Mouse (Mus musculus): ENCODE measurements around the gene Olfr1106. TPM values are rescaled to one million over a fixed set of nuclear protein-coding genes. Genes with fewer than 3 reads are reported as not detected.

Olfr1106 gene
- polyA plus RNA-seq (2014; fragmentation: Illumina TruSeq; extraction: RNeasy Lipid Tissue Mini Kit (QIAGEN cat#74804); ENCODE audit: low read depth, low replicate concordance) = not detected

GRCm38 (mm10) chr2:87052173-87052572 is at the start of gene Olfr1106:
Olfr1106 (minus strand) TSS chr2:87052273.

GRCm38 (mm10) chr2:87095908-87096307 is 43.8 kb upstream of the Olfr1106 start, which contains the start of gene Olfr1109:
Olfr1109 (minus strand) TSS chr2:87096008.

GRCm38 (mm10) chr2:87075717-87076116 is 23.6 kb upstream of the Olfr1106 start, which contains the start of gene Olfr1107:
Olfr1107 (minus strand) TSS chr2:87075817.

GRCm38 (mm10) chr2:87036431-87036830 is 15.6 kb downstream of the Olfr1106 start, which contains the start of gene Olfr1105:
Olfr1105 (minus strand) TSS chr2:87036531.

GRCm38 (mm10) chr2:87026980-87027379 is 25.1 kb downstream of the Olfr1106 start, which contains the start of gene Olfr1104:
Olfr1104 (minus strand) TSS chr2:87027080.

GRCm38 (mm10) chr2:86998098-86998497 is 54.0 kb downstream of the Olfr1106 start, which contains the start of gene Olfr1102:
Olfr1102 (plus strand) TSS chr2:86998398.

Other genes starting within 250 kb of the Olfr1106 start
- gene Olfr141, start 242.3 kb downstream of the Olfr1106 start, polyA plus RNA-seq (2014; fragmentation: Illumina TruSeq; extraction: RNeasy Lipid Tissue Mini Kit (QIAGEN cat#74804); ENCODE audit: low read depth, low replicate concordance) = not detected
- gene Olfr1094, start 227.6 kb downstream of the Olfr1106 start, polyA plus RNA-seq (2014; fragmentation: Illumina TruSeq; extraction: RNeasy Lipid Tissue Mini Kit (QIAGEN cat#74804); ENCODE audit: low read depth, low replicate concordance) = not detected
- not detected for gene Olfr1095, start 200.6 kb downstream of the Olfr1106 start, polyA plus RNA-seq (2014; fragmentation: Illumina TruSeq; extraction: RNeasy Lipid Tissue Mini Kit (QIAGEN cat#74804); ENCODE audit: low read depth, low replicate concordance)
- not detected for gene Gm13723, start 177.5 kb downstream of the Olfr1106 start, polyA plus RNA-seq (2014; fragmentation: Illumina TruSeq; extraction: RNeasy Lipid Tissue Mini Kit (QIAGEN cat#74804); ENCODE audit: low read depth, low replicate concordance)
- not detected for gene Olfr1097, start 160.1 kb downstream of the Olfr1106 start, polyA plus RNA-seq (2014; fragmentation: Illumina TruSeq; extraction: RNeasy Lipid Tissue Mini Kit (QIAGEN cat#74804); ENCODE audit: low read depth, low replicate concordance)
- not detected for gene Olfr1098, start 127.7 kb downstream of the Olfr1106 start, polyA plus RNA-seq (2014; fragmentation: Illumina TruSeq; extraction: RNeasy Lipid Tissue Mini Kit (QIAGEN cat#74804); ENCODE audit: low read depth, low replicate concordance)
- gene Olfr1099, start 91.6 kb downstream of the Olfr1106 start, polyA plus RNA-seq (2014; fragmentation: Illumina TruSeq; extraction: RNeasy Lipid Tissue Mini Kit (QIAGEN cat#74804); ENCODE audit: low read depth, low replicate concordance) = not detected
- not detected for gene Olfr1100, start 72.3 kb downstream of the Olfr1106 start, polyA plus RNA-seq (2014; fragmentation: Illumina TruSeq; extraction: RNeasy Lipid Tissue Mini Kit (QIAGEN cat#74804); ENCODE audit: low read depth, low replicate concordance)
- not detected for gene Olfr1101, start 61.1 kb downstream of the Olfr1106 start, polyA plus RNA-seq (2014; fragmentation: Illumina TruSeq; extraction: RNeasy Lipid Tissue Mini Kit (QIAGEN cat#74804); ENCODE audit: low read depth, low replicate concordance)
- not detected for gene Olfr1102, start 53.9 kb downstream of the Olfr1106 start, polyA plus RNA-seq (2014; fragmentation: Illumina TruSeq; extraction: RNeasy Lipid Tissue Mini Kit (QIAGEN cat#74804); ENCODE audit: low read depth, low replicate concordance)
- not detected for gene Olfr1104, start 25.2 kb downstream of the Olfr1106 start, polyA plus RNA-seq (2014; fragmentation: Illumina TruSeq; extraction: RNeasy Lipid Tissue Mini Kit (QIAGEN cat#74804); ENCODE audit: low read depth, low replicate concordance)
- not detected for gene Olfr1105, start 15.7 kb downstream of the Olfr1106 start, polyA plus RNA-seq (2014; fragmentation: Illumina TruSeq; extraction: RNeasy Lipid Tissue Mini Kit (QIAGEN cat#74804); ENCODE audit: low read depth, low replicate concordance)
- not detected for gene Olfr1107, start 23.5 kb upstream of the Olfr1106 start, polyA plus RNA-seq (2014; fragmentation: Illumina TruSeq; extraction: RNeasy Lipid Tissue Mini Kit (QIAGEN cat#74804); ENCODE audit: low read depth, low replicate concordance)
- not detected for gene Olfr1109, start 43.7 kb upstream of the Olfr1106 start, polyA plus RNA-seq (2014; fragmentation: Illumina TruSeq; extraction: RNeasy Lipid Tissue Mini Kit (QIAGEN cat#74804); ENCODE audit: low read depth, low replicate concordance)
- not detected for gene Olfr259, start 62.3 kb upstream of the Olfr1106 start, polyA plus RNA-seq (2014; fragmentation: Illumina TruSeq; extraction: RNeasy Lipid Tissue Mini Kit (QIAGEN cat#74804); ENCODE audit: low read depth, low replicate concordance)
- gene Olfr1110, start 88.0 kb upstream of the Olfr1106 start, polyA plus RNA-seq (2014; fragmentation: Illumina TruSeq; extraction: RNeasy Lipid Tissue Mini Kit (QIAGEN cat#74804); ENCODE audit: low read depth, low replicate concordance) = not detected
- gene Olfr1111, start 100.4 kb upstream of the Olfr1106 start, polyA plus RNA-seq (2014; fragmentation: Illumina TruSeq; extraction: RNeasy Lipid Tissue Mini Kit (QIAGEN cat#74804); ENCODE audit: low read depth, low replicate concordance) = not detected
- gene Olfr1112, start 135.5 kb upstream of the Olfr1106 start, polyA plus RNA-seq (2014; fragmentation: Illumina TruSeq; extraction: RNeasy Lipid Tissue Mini Kit (QIAGEN cat#74804); ENCODE audit: low read depth, low replicate concordance) = not detected
- gene Olfr1113, start 156.7 kb upstream of the Olfr1106 start, polyA plus RNA-seq (2014; fragmentation: Illumina TruSeq; extraction: RNeasy Lipid Tissue Mini Kit (QIAGEN cat#74804); ENCODE audit: low read depth, low replicate concordance) = not detected
- not detected for gene Olfr1115, start 195.7 kb upstream of the Olfr1106 start, polyA plus RNA-seq (2014; fragmentation: Illumina TruSeq; extraction: RNeasy Lipid Tissue Mini Kit (QIAGEN cat#74804); ENCODE audit: low read depth, low replicate concordance)
- gene Olfr1116, start 215.3 kb upstream of the Olfr1106 start, polyA plus RNA-seq (2014; fragmentation: Illumina TruSeq; extraction: RNeasy Lipid Tissue Mini Kit (QIAGEN cat#74804); ENCODE audit: low read depth, low replicate concordance) = not detected

All from kidney, adult 10 weeks (tissue).